Mouse (Mus musculus): ENCODE measurements around the gene Wfdc5. TPM values are rescaled to one million over a fixed set of nuclear protein-coding genes. Genes with fewer than 3 reads are reported as not detected.

Gene Wfdc5
- polyA plus RNA-seq, 2 experiments from 2014 or later, result not detected

- ATAC-seq, result no peak
Measured at GRCm38 (mm10) chr2:164174649-164175395, 7.7 kb downstream of the Wfdc5 start.

- no peak for ATAC-seq
Measured at GRCm38 (mm10) chr2:164173394-164173793, 9.1 kb downstream of the Wfdc5 start.

GRCm38 (mm10) chr2:164170902-164171301 is 11.6 kb downstream of the Wfdc5 start, which contains the start of gene Kcns1:
Kcns1 (minus strand) TSS chr2:164171113.
- no peak for ATAC-seq

GRCm38 (mm10) chr2:164170326-164170725 is 12.2 kb downstream of the Wfdc5 start:
- no peak for ATAC-seq

- peak; percentile 68 for ATAC-seq
Measured at GRCm38 (mm10) chr2:164168571-164168946, 14.0 kb downstream of the Wfdc5 start.

- no peak for ATAC-seq
Measured at GRCm38 (mm10) chr2:164167752-164168570, 14.6 kb downstream of the Wfdc5 start.

- ATAC-seq, result no peak
Measured at GRCm38 (mm10) chr2:164164941-164165340, 17.6 kb downstream of the Wfdc5 start.

- no peak for ATAC-seq
Measured at GRCm38 (mm10) chr2:164161515-164162055, 21.0 kb downstream of the Wfdc5 start.

GRCm38 (mm10) chr2:164158838-164159237 is 23.7 kb downstream of the Wfdc5 start:
- no peak for ATAC-seq

- no peak for ATAC-seq
Measured at GRCm38 (mm10) chr2:164156158-164156557, 26.4 kb downstream of the Wfdc5 start.

- no peak for ATAC-seq
Measured at GRCm38 (mm10) chr2:164154007-164154406, 28.5 kb downstream of the Wfdc5 start.

- no peak for ATAC-seq
Measured at GRCm38 (mm10) chr2:164152341-164152740, 30.2 kb downstream of the Wfdc5 start.

GRCm38 (mm10) chr2:164150086-164150760 is 32.3 kb downstream of the Wfdc5 start:
- ATAC-seq, result no peak

- no peak for ATAC-seq
Measured at GRCm38 (mm10) chr2:164146556-164146955, 36.0 kb downstream of the Wfdc5 start.

- ATAC-seq, result no peak
Measured at GRCm38 (mm10) chr2:164144541-164144940, 38.0 kb downstream of the Wfdc5 start.

GRCm38 (mm10) chr2:164144025-164144424 is 38.5 kb downstream of the Wfdc5 start:
- ATAC-seq, result no peak

- ATAC-seq, result no peak
Measured at GRCm38 (mm10) chr2:164142021-164142420, 40.5 kb downstream of the Wfdc5 start.

GRCm38 (mm10) chr2:164137754-164138153 is 44.8 kb downstream of the Wfdc5 start:
- ATAC-seq, result no peak

GRCm38 (mm10) chr2:164136393-164136792 is 46.1 kb downstream of the Wfdc5 start:
- ATAC-seq, result no peak

- ATAC-seq, result no peak
Measured at GRCm38 (mm10) chr2:164135367-164135766, 47.2 kb downstream of the Wfdc5 start.

- no peak for ATAC-seq
Measured at GRCm38 (mm10) chr2:164134563-164134962, 48.0 kb downstream of the Wfdc5 start.

- ATAC-seq, result no peak
Measured at GRCm38 (mm10) chr2:164131586-164131985, 51.0 kb downstream of the Wfdc5 start.
